Mouse (Mus musculus) kidney, embryonic 16.5 days (tissue): ENCODE measurements around the gene Pou2f1. TPM values are rescaled to one million over a fixed set of nuclear protein-coding genes. Genes with fewer than 3 reads are reported as not detected.

Experiments used
- ATAC-seq: fragments of 200-750 bp; cut with Nextera tagmentation; 2 replicates; pipeline ENCODE4 v1.8.0; 2017; ENCODE audit warnings: moderate TSS enrichment; ENCODE audit not compliant: low FRiP score, low TSS enrichment
- H3K27ac ChIP-seq: fragments of 300-500 bp; sonication (generic); 2 replicates; pipeline ENCODE4 v1.5.1; 2014; ENCODE audit warnings: low read length
- H3K27me3 ChIP-seq: fragments of 300-500 bp; sonication (generic); 2 replicates; pipeline ENCODE4 v1.6.1; 2014; ENCODE audit warnings: low read length, control low read depth, mixed read lengths; ENCODE audit not compliant: insufficient read depth
- H3K36me3 ChIP-seq: fragments of 300-500 bp; sonication (generic); 2 replicates; pipeline ENCODE4 v1.6.1; 2014; ENCODE audit warnings: low read length, control low read depth, mixed read lengths; ENCODE audit not compliant: insufficient read depth
- H3K4me1 ChIP-seq: fragments of 300-500 bp; sonication (generic); 2 replicates; pipeline ENCODE4 v1.6.1; 2014; ENCODE audit warnings: low read length, control low read depth, mixed read lengths; ENCODE audit not compliant: insufficient read depth
- H3K4me2 ChIP-seq: fragments of 300-500 bp; sonication (generic); replicated peaks from 2 replicates; pipeline ENCODE4 v1.6.1; 2014; ENCODE audit warnings: low read depth, low read length
- H3K4me3 ChIP-seq: fragments of 300-500 bp; sonication (generic); 2 replicates; pipeline ENCODE4 v1.5.1; 2014; ENCODE audit warnings: mild to moderate bottlenecking, low read length
- H3K9ac ChIP-seq: fragments of 300-500 bp; sonication (generic); replicated peaks from 2 replicates; pipeline ENCODE4 v1.6.1; 2014; ENCODE audit warnings: low read length
- H3K9me3 ChIP-seq: fragments of 300-500 bp; sonication (generic); 2 replicates; pipeline ENCODE4 v1.6.1; 2016; ENCODE audit warnings: low read length, control low read depth
- WGBS: fragments of 180-500 bp; shearing (Covaris S2); extraction: QIAGEN DNeasy Blood & Tissue Kit; methylation state at CpG from one replicate; pipeline ENCODE4 v1.1.7; 2014; 5-methylcytosine and 5-hydroxymethylcytosine counted together
- polyA plus RNA-seq: library from polyadenylated mRNA; unstranded; fragments of >200 nt; fragmentation: Nextera tagmentation; extraction: Ambion mirVana; gene quantifications from 2 replicates; pipeline ENCODE4 v1.2.1, GENCODE M21; 2015

The Pou2f1 gene
- polyA plus RNA-seq, 1 experiment from 2014 or later = 14.0 TPM

DNA sequence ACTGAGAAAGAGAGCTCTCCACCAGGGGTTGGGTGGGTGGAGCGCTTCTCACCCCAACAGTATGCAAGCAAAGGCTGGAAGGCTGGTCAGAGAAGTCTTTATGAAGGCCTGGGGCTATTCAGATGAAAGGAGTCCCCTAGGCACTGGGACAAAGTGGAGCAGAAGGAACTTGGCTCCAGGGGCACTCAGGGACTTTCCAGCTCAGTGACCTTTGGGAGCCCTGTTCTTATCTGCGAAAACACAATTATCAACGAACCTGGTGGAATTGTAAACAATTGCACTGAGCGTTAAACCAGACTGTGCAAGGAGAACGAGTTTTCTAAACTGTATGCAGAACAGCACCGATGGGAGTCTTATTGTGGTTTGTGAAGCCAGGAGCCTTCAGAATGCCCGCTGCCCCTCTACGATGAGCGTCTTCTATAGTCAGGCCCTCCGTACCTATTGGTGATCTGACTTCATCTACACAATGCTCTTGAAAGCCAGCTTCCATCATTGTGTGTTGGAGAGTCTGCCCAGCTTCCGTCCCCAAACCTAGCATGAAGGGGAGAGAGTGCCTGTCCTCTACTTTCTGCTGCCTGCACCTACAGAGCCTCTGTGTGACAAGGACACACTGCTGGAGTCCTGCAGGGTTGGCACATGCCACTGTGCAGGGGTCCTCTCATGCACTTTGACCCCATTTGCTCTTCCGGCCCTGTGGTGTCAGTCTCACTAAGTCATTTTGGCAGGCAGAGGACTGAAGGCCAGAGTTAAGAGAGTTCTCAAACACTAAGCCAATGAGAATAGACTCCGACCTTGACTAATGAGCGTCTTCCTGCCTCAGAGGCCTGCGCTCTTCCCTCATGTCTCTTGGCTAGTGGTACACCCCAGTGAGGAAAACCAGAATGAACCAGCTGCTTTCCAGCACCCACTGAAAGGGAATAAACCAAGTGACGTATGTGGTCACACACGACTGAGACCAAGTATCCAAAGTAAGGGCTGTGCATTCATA, 152.7 kb downstream of the Pou2f1 start:
- 0 out of 2 replicates have a peak, but pooled peaks have one; percentile 18 for ATAC-seq
- 71% methylated on average over 17 of the region's 17 CpGs for WGBS
- no peak overlapping the region for H3K4me3 ChIP-seq

DNA sequence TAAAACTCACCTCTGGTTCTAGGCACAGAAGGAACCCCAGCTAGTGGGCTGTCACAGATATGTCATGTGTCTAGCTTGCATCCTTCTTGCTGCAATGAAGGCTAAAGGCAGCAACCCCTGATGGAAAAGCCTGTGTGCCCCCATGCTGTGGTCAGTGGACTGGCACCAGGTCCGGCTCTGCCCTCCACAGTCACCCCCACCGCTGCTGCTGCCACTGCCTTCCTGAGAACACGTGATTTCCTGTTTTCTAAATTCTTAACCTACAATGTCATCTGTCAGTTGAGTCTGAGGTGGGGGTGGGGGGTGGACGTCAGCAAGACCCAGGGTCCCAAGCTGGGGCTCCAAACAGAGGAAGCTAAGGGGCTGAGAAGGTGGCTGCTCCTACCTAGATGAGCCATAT, 153.6 kb downstream of the Pou2f1 start:
- Histone ChIP-seq H3K4me1 (peaks cover 49% of the 10 kb centered on the region), H3K27me3 (peaks cover 13% of the 10 kb centered on the region), H3K9me3 (no peaks in the 10 kb centered on the region), H3K27ac (no peak overlapping the region), H3K9ac (no peak overlapping the region), H3K36me3 (no peaks in the 10 kb centered on the region), H3K4me3 (no peak overlapping the region), H3K4me2 (no peak overlapping the region)
- ATAC-seq = no peak
- WGBS = 41% methylated on average over 4 of the region's 4 CpGs

More for the DNA sequence above, 152.7 kb downstream of the Pou2f1 start:
- Histone ChIP-seq H3K36me3 (no peaks in the 10 kb centered on the region), H3K27ac (peak overlapping the region; percentile 20; the same call in 1 of the 2 replicates), H3K4me2 (no peak overlapping the region), H3K4me1 (peaks cover 44% of the 10 kb centered on the region), H3K27me3 (peaks cover 8% of the 10 kb centered on the region), H3K9me3 (no peaks in the 10 kb centered on the region), H3K9ac (no peak overlapping the region)

DNA sequence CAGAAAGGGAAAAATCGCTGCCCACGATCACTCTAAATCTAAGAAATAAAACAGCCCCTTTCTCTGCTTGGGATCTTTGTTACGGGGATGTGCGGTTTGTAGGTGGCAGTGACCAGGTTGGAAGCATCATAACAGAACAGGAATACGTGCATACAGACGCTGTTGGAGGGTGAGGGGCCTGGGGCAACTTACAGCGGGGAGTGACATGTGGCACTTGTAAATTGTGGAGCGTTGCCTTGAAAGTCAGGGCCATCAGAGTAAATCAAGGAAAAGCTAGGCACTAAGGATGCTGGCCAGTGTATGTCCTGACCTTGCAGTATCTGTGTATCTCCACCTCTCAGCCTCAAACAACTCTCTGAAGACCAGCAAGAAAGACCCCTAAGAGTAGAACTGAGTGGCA, 154.1 kb downstream of the Pou2f1 start:
- no peak for ATAC-seq
- H3K27me3 ChIP-seq = peaks cover 13% of the 10 kb centered on the region
- WGBS = 72% methylated on average over 8 of the region's 8 CpGs

DNA sequence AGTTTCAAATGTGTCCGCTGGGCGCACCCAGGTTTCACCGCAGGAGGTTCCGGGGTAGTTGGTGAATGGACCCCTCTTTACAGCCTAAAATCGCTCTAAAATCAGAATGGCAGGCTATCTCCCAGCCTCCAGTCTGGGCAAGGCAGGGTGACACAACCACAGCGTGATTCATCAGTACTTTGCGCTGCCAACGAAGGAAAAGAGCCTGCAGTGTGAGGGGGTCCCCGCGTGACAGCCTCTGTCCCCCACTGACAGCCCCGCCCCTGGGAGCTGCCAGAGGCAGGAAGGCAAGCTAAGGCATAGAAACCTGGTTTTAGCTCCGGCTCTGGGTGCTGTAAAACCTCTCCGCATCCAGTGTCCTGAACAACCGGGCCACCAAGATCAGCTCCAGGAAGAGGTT, 157.1 kb downstream of the Pou2f1 start:
- H3K9ac ChIP-seq = peak overlapping the region; percentile 63
- WGBS = 4% methylated on average over 14 of the region's 14 CpGs
- no peak for ATAC-seq
- peak overlapping the region; percentile 55 for H3K4me3 ChIP-seq
- no peaks in the 10 kb centered on the region for H3K36me3 ChIP-seq
- H3K9me3 ChIP-seq = no peaks in the 10 kb centered on the region
- H3K4me2 ChIP-seq = peak overlapping the region; percentile 100
- H3K4me1 ChIP-seq = peaks cover 58% of the 10 kb centered on the region
- peaks cover 13% of the 10 kb centered on the region for H3K27me3 ChIP-seq
- H3K27ac ChIP-seq = no peak overlapping the region

More for the DNA sequence above, 154.1 kb downstream of the Pou2f1 start:
- Histone ChIP-seq H3K27ac (no peak overlapping the region), H3K9me3 (no peaks in the 10 kb centered on the region), H3K9ac (no peak overlapping the region), H3K4me2 (no peak overlapping the region), H3K4me3 (no peak overlapping the region), H3K4me1 (peaks cover 53% of the 10 kb centered on the region), H3K36me3 (no peaks in the 10 kb centered on the region)

DNA sequence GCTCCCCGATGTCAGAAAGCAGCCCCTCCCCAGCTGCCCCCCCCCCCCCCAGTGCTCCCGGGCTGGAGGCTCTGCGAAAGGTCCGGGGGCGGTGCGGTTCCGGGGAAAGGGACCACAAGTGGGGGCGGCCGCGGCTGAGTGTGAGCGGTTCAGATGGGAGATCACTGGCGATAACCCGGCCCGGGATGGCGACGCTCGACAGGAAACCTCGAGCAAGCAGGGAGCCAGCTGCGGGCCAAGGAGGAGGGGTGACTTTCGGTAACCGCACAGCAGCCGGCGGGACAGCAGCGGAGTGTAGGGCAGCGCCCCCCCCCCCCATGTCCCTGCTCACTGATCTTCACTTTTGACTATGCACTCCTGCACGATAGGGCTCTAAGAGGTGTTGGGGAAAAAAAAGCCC, 157.5 kb downstream of the Pou2f1 start:
- peaks cover 54% of the 10 kb centered on the region for H3K4me1 ChIP-seq
- 0% methylated on average over 20 of the region's 26 CpGs for WGBS
- H3K36me3 ChIP-seq = no peaks in the 10 kb centered on the region
- H3K27me3 ChIP-seq = peaks cover 13% of the 10 kb centered on the region
- H3K4me3 ChIP-seq = peak overlapping the region; percentile 55
- H3K27ac ChIP-seq = no peak overlapping the region
- H3K9me3 ChIP-seq = no peaks in the 10 kb centered on the region
- peak overlapping the region; percentile 100 for H3K4me2 ChIP-seq
- H3K9ac ChIP-seq = peak overlapping the region; percentile 63
- ATAC-seq = peak; percentile 20; the same call in 1 of the 2 replicates

DNA sequence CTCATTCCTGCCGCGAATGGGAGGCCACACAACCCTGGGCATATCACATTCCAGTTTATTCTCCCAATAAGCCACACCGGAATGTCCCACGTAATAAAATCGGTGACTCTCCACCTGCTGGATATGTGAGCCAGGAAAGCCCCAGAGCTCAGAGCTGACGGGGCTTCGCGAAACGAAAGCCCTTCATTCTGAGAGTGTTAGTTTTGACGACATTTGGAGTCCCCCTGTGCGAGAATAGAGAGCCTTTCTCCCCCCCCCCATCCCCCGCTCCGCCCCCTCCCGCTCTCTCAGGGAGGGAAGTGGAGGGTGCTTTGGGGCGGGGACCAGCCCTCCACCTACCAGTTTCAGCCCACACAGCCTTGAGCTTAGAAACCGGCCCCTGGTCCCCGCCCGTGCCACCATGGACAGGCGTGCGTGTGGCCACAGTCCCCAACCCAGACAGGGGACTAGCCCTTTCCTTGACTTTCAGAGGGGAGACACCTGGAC, 158.0 kb downstream of the Pou2f1 start:
- H3K4me1 ChIP-seq = peaks cover 51% of the 10 kb centered on the region
- ATAC-seq = peak; percentile 60; the same call in 1 of the 2 replicates
- H3K27me3 ChIP-seq = peaks cover 15% of the 10 kb centered on the region

DNA sequence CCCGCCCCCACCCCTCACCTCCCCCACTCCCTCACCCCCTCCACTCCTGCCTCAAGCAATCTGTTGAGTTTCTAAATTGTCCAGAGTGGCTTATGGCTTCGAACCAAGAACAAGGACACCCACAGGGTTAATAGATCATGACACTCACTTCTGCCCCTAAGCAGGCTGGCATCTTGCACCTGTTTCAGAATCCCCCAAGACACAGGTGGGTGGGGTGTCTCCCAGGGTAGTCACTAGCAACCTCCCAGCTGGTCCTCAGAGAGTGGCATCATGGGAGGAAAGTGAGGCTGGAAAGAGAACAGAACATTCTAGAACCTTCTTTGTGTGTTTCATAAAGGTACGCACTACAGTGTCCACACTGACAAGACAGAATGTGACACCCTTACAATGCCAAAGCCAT, 158.9 kb downstream of the Pou2f1 start:
- Histone ChIP-seq H3K4me3 (no peak overlapping the region), H3K36me3 (no peaks in the 10 kb centered on the region), H3K9ac (no peak overlapping the region), H3K27ac (no peak overlapping the region), H3K4me1 (peaks cover 44% of the 10 kb centered on the region), H3K4me2 (no peak overlapping the region), H3K27me3 (peaks cover 21% of the 10 kb centered on the region), H3K9me3 (no peaks in the 10 kb centered on the region)
- no peak for ATAC-seq
- WGBS = 46% methylated on average over 3 of the region's 3 CpGs

More for the DNA sequence above, 158.0 kb downstream of the Pou2f1 start:
- H3K27ac ChIP-seq = no peak overlapping the region
- no peaks in the 10 kb centered on the region for H3K9me3 ChIP-seq
- peak overlapping the region; percentile 55 for H3K4me3 ChIP-seq
- H3K4me2 ChIP-seq = peak overlapping the region; percentile 100
- no peaks in the 10 kb centered on the region for H3K36me3 ChIP-seq
- peak overlapping the region; percentile 63 for H3K9ac ChIP-seq
- 3% methylated on average over 17 of the region's 20 CpGs for WGBS

DNA sequence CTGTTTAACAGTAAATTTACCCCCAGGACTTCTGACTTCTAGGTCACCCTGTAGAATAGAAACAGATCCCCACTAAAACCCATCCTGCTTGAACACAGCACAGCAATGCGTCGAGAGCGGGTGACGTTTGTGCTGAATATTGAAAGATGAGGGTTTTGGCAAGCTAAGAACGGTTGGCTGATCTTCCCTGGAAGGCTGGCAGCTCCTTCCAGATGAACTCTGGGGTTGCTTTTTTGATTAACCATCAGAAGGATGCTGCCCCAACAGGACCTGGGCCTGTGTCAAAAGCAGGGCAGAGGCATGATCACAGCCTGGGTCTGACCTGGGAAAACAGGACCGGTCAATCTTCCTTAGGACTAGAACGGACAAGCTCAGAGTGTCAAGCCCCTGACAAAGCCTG, 160.3 kb downstream of the Pou2f1 start:
- 58% methylated on average over 7 of the region's 7 CpGs for WGBS
- Histone ChIP-seq H3K9ac (no peak overlapping the region), H3K27ac (no peak overlapping the region), H3K27me3 (peaks cover 21% of the 10 kb centered on the region), H3K9me3 (no peaks in the 10 kb centered on the region), H3K4me3 (no peak overlapping the region), H3K4me1 (peaks cover 41% of the 10 kb centered on the region), H3K36me3 (no peaks in the 10 kb centered on the region), H3K4me2 (no peak overlapping the region)
- ATAC-seq = no peak

DNA sequence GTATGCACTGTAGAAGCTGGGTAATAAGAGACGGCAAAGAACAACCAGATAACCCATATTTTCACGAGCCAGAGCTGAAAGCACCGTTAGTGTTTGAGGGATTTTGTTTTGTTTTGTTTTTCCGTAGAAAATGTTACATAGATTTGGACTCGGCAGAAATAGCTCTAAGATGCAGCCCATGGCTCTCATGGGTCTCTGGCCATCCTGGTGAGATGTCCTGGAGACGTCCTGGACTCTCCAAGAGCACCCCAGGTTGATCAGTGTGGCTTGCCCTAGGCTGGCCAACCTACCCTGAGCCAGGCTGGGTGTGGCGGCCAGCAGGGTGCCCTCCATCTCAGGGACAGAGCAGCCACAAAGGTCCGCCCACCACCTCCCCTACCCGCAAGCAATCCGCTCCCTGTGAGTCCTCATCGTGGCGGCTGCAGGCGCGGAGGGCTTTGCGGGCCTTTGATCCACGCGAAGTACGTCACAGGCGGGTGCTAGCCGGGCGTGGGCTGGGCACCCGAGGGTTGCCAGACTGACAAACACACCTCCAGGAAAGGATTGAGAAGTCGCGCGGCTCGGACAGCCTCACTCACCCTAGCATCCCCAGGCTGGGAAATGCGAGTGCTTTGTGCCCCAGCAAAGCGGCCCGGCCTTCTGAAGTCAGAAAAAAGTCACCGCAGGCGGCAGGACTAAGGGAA, 161.8 kb downstream of the Pou2f1 start:
- no peaks in the 10 kb centered on the region for H3K9me3 ChIP-seq
- H3K36me3 ChIP-seq = no peaks in the 10 kb centered on the region
- WGBS = 16% methylated on average over 31 of the region's 31 CpGs
- H3K4me1 ChIP-seq = peaks cover 49% of the 10 kb centered on the region
- peak overlapping the region; percentile 46 for H3K4me3 ChIP-seq
- H3K9ac ChIP-seq = peak overlapping the region; percentile 70
- no peak overlapping the region for H3K27ac ChIP-seq
- H3K4me2 ChIP-seq = peak overlapping the region; percentile 70
- no peak for ATAC-seq
- H3K27me3 ChIP-seq = peaks cover 15% of the 10 kb centered on the region; the same call in 1 of the 2 replicates
